ENCODE assay signal across 21 mouse cellular contexts in the genomic region with DNA sequence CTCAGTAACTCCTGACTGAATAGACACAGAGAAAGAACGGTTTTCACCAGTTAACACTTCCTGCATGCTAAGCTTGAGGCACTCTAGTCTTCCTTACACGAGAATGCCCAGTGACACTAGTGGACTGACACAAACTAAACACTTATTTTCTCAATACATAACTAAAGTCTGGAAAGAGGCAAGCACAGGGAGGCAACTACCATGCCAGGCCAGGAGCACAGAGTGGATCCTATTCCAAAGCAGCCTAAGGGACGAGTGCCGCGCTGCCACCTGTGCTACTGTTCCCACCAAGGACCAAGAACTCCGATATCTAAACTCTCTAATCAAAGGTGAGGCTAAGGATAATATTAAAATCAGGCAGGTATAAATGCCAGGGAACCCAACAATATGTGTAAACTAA. TPM values are rescaled to one million over a fixed set of nuclear protein-coding genes. Genes with fewer than 3 reads are reported as not detected.
A peak's percentile ranks its signal among the peaks of the same experiment; 100 is the strongest.
DNase-seq lines count a peak whose midpoint lies in the region; ATAC-seq and TF ChIP-seq lines count a peak whose summit lies in the region.
"Had no signal": no experiment of that assay in that cellular context is flagged by ENCODE, and none has a peak within 500 bp of the region (broad histone marks: within the 10 kb centered on the region; RNA-seq: fewer than 3 reads in every experiment).

No protein-coding gene starts in this region.

- H3K27ac ChIP-seq in kidney, adult 2 months (ENCODE audit: insufficient read depth, low read depth, low read length): 0 out of 2 replicates have a peak overlapping the region, but pooled peaks have one; percentile 12
- H3K27ac ChIP-seq in kidney, embryonic 16.5 days (ENCODE audit: low read length): peak overlapping the region; percentile 73; the same call in 1 of the 2 replicates
- H3K27ac ChIP-seq: forebrain, embryonic 13.5 days; forebrain, embryonic 15.5 days had no signal

- no peak overlapping the region for H3K4me2 ChIP-seq in kidney, embryonic 16.5 days (replicated peaks; ENCODE audit: low read depth, low read length)
- H3K4me2 ChIP-seq: embryonic facial prominence, embryonic 13.5 days; forebrain, embryonic 13.5 days; forebrain, embryonic 15.5 days had no signal

- no peaks in the 10 kb centered on the region for H3K9me3 ChIP-seq in kidney, embryonic 16.5 days (ENCODE audit: low read length)
- H3K9me3 ChIP-seq: embryonic facial prominence, embryonic 13.5 days; forebrain, embryonic 13.5 days; forebrain, embryonic 15.5 days had no signal

- TF ChIP-seq CTCF in kidney, adult 2 months (conservative IDR thresholded peaks at IDR 0.05; ENCODE audit: insufficient read depth, insufficient read length, low read depth, low read length): no peak

- TF ChIP-seq POLR2A in kidney, adult 2 months (IDR thresholded peaks at IDR 0.05; ENCODE audit: low read depth, low read length): no peak

- no peaks in the 10 kb centered on the region for H3K27me3 ChIP-seq in kidney, adult 2 months (replicated peaks; ENCODE audit: control insufficient read depth, insufficient read depth, low read length)
- no peaks in the 10 kb centered on the region for H3K27me3 ChIP-seq in kidney, embryonic 16.5 days (ENCODE audit: insufficient read depth, low read length)
- H3K27me3 ChIP-seq: embryonic facial prominence, embryonic 13.5 days; forebrain, embryonic 13.5 days; forebrain, embryonic 15.5 days had no signal

- DNase-seq in heart, adult 11 months: peak; percentile 64
- DNase-seq in heart, adult 18-20 months: no peak
- no peak for DNase-seq in kidney, adult 2 months
- DNase-seq in kidney, postnatal 4 days: no peak
- no peak for DNase-seq in kidney, postnatal 36 days
- DNase-seq in layer of hippocampus, postnatal 36 days: no peak
- DNase-seq: adrenal gland, adult 2 months; adrenal gland, postnatal 10 days; adrenal gland, postnatal 25 days; cerebellum, adult 11 months; cerebellum, adult 18-20 months; cerebellum, adult 8-10 months; cerebellum, adult 9-11 months; cerebellum, postnatal 14 days; cerebellum, postnatal 36 days; embryo, embryonic 11 days; forebrain, postnatal 0 days had no signal

- no peaks in the 10 kb centered on the region; the same call in 1 of the 2 replicates for H3K36me3 ChIP-seq in kidney, adult 2 months (ENCODE audit: control insufficient read depth, insufficient read depth, low read length)
- peaks cover 28% of the 10 kb centered on the region for H3K36me3 ChIP-seq in kidney, embryonic 16.5 days (ENCODE audit: insufficient read depth, low read length)

- WGBS in kidney, adult 2 months: 78% methylated on average over 6 of the region's 6 CpGs
- 89% methylated on average over 6 of the region's 6 CpGs for WGBS in kidney, embryonic 16.5 days

- ATAC-seq in kidney, embryonic 16.5 days (ENCODE audit: low FRiP score, low TSS enrichment): no peak
- ATAC-seq: forebrain, embryonic 13.5 days; forebrain, embryonic 15.5 days; forebrain, postnatal 0 days had no signal

- H3K4me1 ChIP-seq in kidney, adult 2 months (ENCODE audit: control insufficient read depth, insufficient read depth, low read length): peaks cover 8% of the 10 kb centered on the region; the same call in 1 of the 2 replicates
- H3K4me1 ChIP-seq in kidney, embryonic 16.5 days (ENCODE audit: insufficient read depth, low read length): 0 out of 2 replicates have a peak, but pooled peaks cover 10% of the 10 kb centered on the region

- H3K9ac ChIP-seq in kidney, embryonic 16.5 days (replicated peaks; ENCODE audit: low read length): no peak overlapping the region
- H3K9ac ChIP-seq: embryonic facial prominence, embryonic 13.5 days; forebrain, embryonic 13.5 days; forebrain, embryonic 15.5 days; forebrain, postnatal 0 days had no signal

- no peak overlapping the region for H3K4me3 ChIP-seq in kidney, adult 2 months (ENCODE audit: insufficient read depth, low read depth, low read length)
- no peak overlapping the region for H3K4me3 ChIP-seq in kidney, embryonic 16.5 days (ENCODE audit: low read length)
- H3K4me3 ChIP-seq: embryonic facial prominence, embryonic 13.5 days; forebrain, embryonic 13.5 days; forebrain, embryonic 15.5 days had no signal

RNA-seq across cellular contexts. Expression of gene Farsb, which starts 42.0 kb away (rescaled TPM):
- total RNA-seq in heart, adult 18-20 months (2021): 10 to 100 TPM; 47.8 to 51.2 TPM
- polyA plus RNA-seq in kidney, adult 2 months (2012; rRNA removed): 19.8 and 23.1 TPM in 2 replicates
- polyA plus RNA-seq in kidney, embryonic 16.5 days (2015; fragmentation: Nextera tagmentation; extraction: Ambion mirVana): 133 and 136 TPM in 2 replicates
- 10 to 100 TPM; 70.0 to 71.8 TPM for total RNA-seq in layer of hippocampus, postnatal 36 days (2021)
